Mouse (Mus musculus) liver, embryonic 15.5 days (tissue): ENCODE data around the gene Limch1. TPM values are rescaled to one million over a fixed set of nuclear protein-coding genes. Genes with fewer than 3 reads are reported as not detected.

ENCODE experiments used
- ATAC-seq: fragments of 200-750 bp; cut with Nextera tagmentation; 2 replicates; pipeline ENCODE4 v1.8.0; 2017; ENCODE audit warnings: moderate number of reproducible peaks, mild to moderate bottlenecking, moderate library complexity; ENCODE audit not compliant: insufficient read depth
- H3K27ac ChIP-seq: fragments of 300-500 bp; sonication (generic); replicated peaks from 2 replicates; pipeline ENCODE4 v1.5.1; 2015; ENCODE audit warnings: mild to moderate bottlenecking, inconsistent platforms
- H3K27me3 ChIP-seq: fragments of 300-500 bp; sonication (generic); 2 replicates; pipeline ENCODE4 v1.6.1; 2015; ENCODE audit warnings: mild to moderate bottlenecking, inconsistent platforms
- H3K36me3 ChIP-seq: fragments of 300-500 bp; sonication (generic); replicated peaks from 2 replicates; pipeline ENCODE4 v1.6.1; 2015; ENCODE audit warnings: moderate library complexity, mild to moderate bottlenecking, inconsistent platforms
- H3K4me1 ChIP-seq: fragments of 300-500 bp; sonication (generic); replicated peaks from 2 replicates; pipeline ENCODE4 v1.6.1; 2015; ENCODE audit warnings: inconsistent platforms
- H3K4me2 ChIP-seq: fragments of 300-500 bp; sonication (generic); 2 replicates; pipeline ENCODE4 v1.6.1; 2015; ENCODE audit warnings: moderate library complexity, mild to moderate bottlenecking, inconsistent platforms
- H3K4me3 ChIP-seq: fragments of 300-500 bp; sonication (generic); replicated peaks from 2 replicates; pipeline ENCODE4 v1.5.1; 2015; ENCODE audit warnings: mild to moderate bottlenecking, inconsistent platforms
- H3K9ac ChIP-seq: fragments of 300-500 bp; sonication (generic); 2 replicates; pipeline ENCODE4 v1.6.1; 2015; ENCODE audit warnings: moderate library complexity, mild to moderate bottlenecking, inconsistent platforms
- H3K9me3 ChIP-seq: fragments of 300-500 bp; sonication (generic); replicated peaks from 2 replicates; pipeline ENCODE4 v1.6.1; 2016; ENCODE audit warnings: inconsistent platforms
- WGBS: fragments of 180-500 bp; shearing (Covaris S2); methylation state at CpG from one replicate; pipeline ENCODE4 v1.1.7; 2015; ENCODE audit warnings: mixed read lengths; ENCODE audit not compliant: insufficient replicate concordance; 5-methylcytosine and 5-hydroxymethylcytosine counted together
- polyA plus RNA-seq: library from polyadenylated mRNA; unstranded; fragments of >200 nt; fragmentation: Nextera tagmentation; extraction: Ambion mirVana; gene quantifications from 2 replicates; pipeline ENCODE4 v1.2.1, GENCODE M21; 2015

Limch1 gene
- polyA plus RNA-seq, 1 experiment from 2014 or later, result 1.8 TPM

GRCm38 (mm10) chr5:67060519-67060918, 314.9 kb downstream of the Limch1 start:
- H3K4me2 ChIP-seq, result no peak overlapping the region
- no peak overlapping the region for H3K4me3 ChIP-seq
- H3K9me3 ChIP-seq, result no peaks in the 10 kb centered on the region
- no peak for ATAC-seq
- H3K9ac ChIP-seq, result no peak overlapping the region
- no peaks in the 10 kb centered on the region for H3K27me3 ChIP-seq
- no peak overlapping the region for H3K27ac ChIP-seq
- 30% methylated on average over 4 of the region's 4 CpGs for WGBS
- H3K4me1 ChIP-seq, result no peaks in the 10 kb centered on the region
- H3K36me3 ChIP-seq, result no peaks in the 10 kb centered on the region

GRCm38 (mm10) chr5:67063596-67063995, 318.0 kb downstream of the Limch1 start:
- Histone ChIP-seq H3K4me2 (no peak overlapping the region), H3K27me3 (no peaks in the 10 kb centered on the region), H3K9ac (no peak overlapping the region), H3K9me3 (no peaks in the 10 kb centered on the region), H3K36me3 (no peaks in the 10 kb centered on the region), H3K4me1 (no peaks in the 10 kb centered on the region), H3K27ac (no peak overlapping the region), H3K4me3 (no peak overlapping the region)
- ATAC-seq, result no peak
- 42% methylated on average over 9 of the region's 9 CpGs for WGBS

GRCm38 (mm10) chr5:67083117-67083516, 337.5 kb downstream of the Limch1 start:
- no peak for ATAC-seq
- WGBS, result 36% methylated on average over 6 of the region's 6 CpGs
- H3K36me3 ChIP-seq, result no peaks in the 10 kb centered on the region

GRCm38 (mm10) chr5:67090856-67091255, 345.2 kb downstream of the Limch1 start:
- 35% methylated on average over 5 of the region's 5 CpGs for WGBS
- no peaks in the 10 kb centered on the region for H3K9me3 ChIP-seq
- no peaks in the 10 kb centered on the region for H3K4me1 ChIP-seq
- H3K27me3 ChIP-seq, result peaks cover 59% of the 10 kb centered on the region
- no peak for ATAC-seq
- H3K27ac ChIP-seq, result no peak overlapping the region
- H3K4me2 ChIP-seq, result no peak overlapping the region
- H3K4me3 ChIP-seq, result no peak overlapping the region
- no peaks in the 10 kb centered on the region for H3K36me3 ChIP-seq
- H3K9ac ChIP-seq, result no peak overlapping the region

More at GRCm38 (mm10) chr5:67083117-67083516, 337.5 kb downstream of the Limch1 start:
- H3K4me2 ChIP-seq, result no peak overlapping the region
- no peak overlapping the region for H3K27ac ChIP-seq
- H3K27me3 ChIP-seq, result no peaks in the 10 kb centered on the region
- no peak overlapping the region for H3K4me3 ChIP-seq
- H3K4me1 ChIP-seq, result no peaks in the 10 kb centered on the region
- H3K9me3 ChIP-seq, result no peaks in the 10 kb centered on the region
- H3K9ac ChIP-seq, result no peak overlapping the region

GRCm38 (mm10) chr5:67091766-67092165, 346.1 kb downstream of the Limch1 start:
- no peak overlapping the region for H3K4me2 ChIP-seq
- WGBS, result 14% methylated on average over 4 of the region's 4 CpGs
- H3K4me1 ChIP-seq, result peaks cover 4% of the 10 kb centered on the region; the same call in 1 of the 2 replicates
- no peak overlapping the region for H3K9ac ChIP-seq
- H3K4me3 ChIP-seq, result no peak overlapping the region
- H3K27me3 ChIP-seq, result peaks cover 68% of the 10 kb centered on the region
- no peaks in the 10 kb centered on the region for H3K36me3 ChIP-seq
- H3K9me3 ChIP-seq, result no peaks in the 10 kb centered on the region
- no peak for ATAC-seq
- H3K27ac ChIP-seq, result no peak overlapping the region

GRCm38 (mm10) chr5:67093991-67094390, 348.4 kb downstream of the Limch1 start:
- Histone ChIP-seq H3K36me3 (no peaks in the 10 kb centered on the region), H3K4me2 (no peak overlapping the region), H3K4me1 (peaks cover 4% of the 10 kb centered on the region; the same call in 1 of the 2 replicates), H3K4me3 (no peak overlapping the region), H3K9me3 (no peaks in the 10 kb centered on the region), H3K27me3 (peaks cover 86% of the 10 kb centered on the region), H3K9ac (no peak overlapping the region), H3K27ac (no peak overlapping the region)
- WGBS, result 21% methylated on average over 2 of the region's 2 CpGs
- no peak for ATAC-seq

GRCm38 (mm10) chr5:67095153-67095552, 349.5 kb downstream of the Limch1 start:
- no peak overlapping the region for H3K4me2 ChIP-seq
- H3K9ac ChIP-seq, result no peak overlapping the region
- no peak overlapping the region for H3K27ac ChIP-seq
- peaks cover 95% of the 10 kb centered on the region for H3K27me3 ChIP-seq
- WGBS, result 3% methylated on average over 15 of the region's 15 CpGs
- H3K4me3 ChIP-seq, result no peak overlapping the region
- H3K9me3 ChIP-seq, result no peaks in the 10 kb centered on the region
- H3K36me3 ChIP-seq, result no peaks in the 10 kb centered on the region
- H3K4me1 ChIP-seq, result peaks cover 4% of the 10 kb centered on the region; the same call in 1 of the 2 replicates
- no peak for ATAC-seq

GRCm38 (mm10) chr5:67095651-67096377, 350.2 kb downstream of the Limch1 start:
- Histone ChIP-seq H3K9ac (no peak overlapping the region), H3K27ac (no peak overlapping the region), H3K4me3 (peak overlapping the region; percentile 20), H3K4me2 (peak overlapping the region; percentile 49), H3K4me1 (peaks cover 4% of the 10 kb centered on the region; the same call in 1 of the 2 replicates), H3K27me3 (peaks cover 95% of the 10 kb centered on the region), H3K36me3 (no peaks in the 10 kb centered on the region), H3K9me3 (no peaks in the 10 kb centered on the region)
- no peak for ATAC-seq
- under 1% methylated on average over 47 of the region's 47 CpGs for WGBS

- no peaks in the 10 kb centered on the region for H3K9me3 ChIP-seq
- no peaks in the 10 kb centered on the region for H3K36me3 ChIP-seq
- under 1% methylated on average over 27 of the region's 28 CpGs for WGBS
- peak overlapping the region; percentile 20 for H3K4me3 ChIP-seq
- H3K4me1 ChIP-seq, result peaks cover 4% of the 10 kb centered on the region; the same call in 1 of the 2 replicates
- no peak for ATAC-seq
- peak overlapping the region; percentile 49 for H3K4me2 ChIP-seq
- H3K9ac ChIP-seq, result no peak overlapping the region
- peaks cover 97% of the 10 kb centered on the region for H3K27me3 ChIP-seq
- no peak overlapping the region for H3K27ac ChIP-seq
These were observed 350.7 kb downstream of the Limch1 start for GRCm38 (mm10) chr5:67096378-67096771.

GRCm38 (mm10) chr5:67097106-67098050, 351.8 kb downstream of the Limch1 start:
- WGBS, result 4% methylated on average over 41 of the region's 41 CpGs
- Histone ChIP-seq H3K27me3 (peaks cover 97% of the 10 kb centered on the region), H3K4me2 (no peak overlapping the region), H3K9ac (no peak overlapping the region), H3K27ac (no peak overlapping the region), H3K4me1 (peaks cover 4% of the 10 kb centered on the region; the same call in 1 of the 2 replicates), H3K4me3 (no peak overlapping the region), H3K36me3 (no peaks in the 10 kb centered on the region), H3K9me3 (no peaks in the 10 kb centered on the region)
- ATAC-seq, result no peak
